Mouse (Mus musculus) kidney, postnatal 0 days (tissue): ENCODE measurements around the gene Gm15517. TPM values are rescaled to one million over a fixed set of nuclear protein-coding genes. Genes with fewer than 3 reads are reported as not detected.
"Not testable (repeated sequence)": the region's sequence is repeated elsewhere in the genome, so short reads cannot be mapped to it uniquely, and the experiment has no call there.

Experiments
- ATAC-seq: fragments of 200-750 bp; cut with Nextera tagmentation; replicated peaks from 2 replicates; pipeline ENCODE4 v1.8.0; 2017; ENCODE audit warnings: low read depth, moderate number of reproducible peaks, moderate TSS enrichment, moderate library complexity; ENCODE audit not compliant: low FRiP score
- DNase-seq: peaks from one replicate; pipeline ENCODE4 v3.0.0-alpha.2; 2016; ENCODE audit warnings: low spot score
- H3K27ac ChIP-seq: fragments of 300-500 bp; sonication (generic); 2 replicates; pipeline ENCODE4 v1.5.1; 2014; ENCODE audit warnings: mild to moderate bottlenecking
- H3K27me3 ChIP-seq: fragments of 300-500 bp; sonication (generic); 2 replicates; pipeline ENCODE4 v1.6.1; 2014; ENCODE audit warnings: low read length, mixed read lengths; ENCODE audit not compliant: insufficient read depth
- H3K36me3 ChIP-seq: fragments of 300-500 bp; sonication (generic); 2 replicates; pipeline ENCODE4 v1.6.1; 2014; ENCODE audit warnings: low read length, mixed read lengths; ENCODE audit not compliant: insufficient read depth
- H3K4me1 ChIP-seq: fragments of 300-500 bp; sonication (generic); replicated peaks from 2 replicates; pipeline ENCODE4 v1.6.1; 2014; ENCODE audit warnings: antibody characterized with exemption, low read length, mixed read lengths; ENCODE audit not compliant: insufficient read depth
- H3K4me2 ChIP-seq: fragments of 300-500 bp; sonication (generic); 2 replicates; pipeline ENCODE4 v1.6.1; 2014; ENCODE audit warnings: mild to moderate bottlenecking, low read length, moderate library complexity, mixed read lengths
- H3K4me3 ChIP-seq: fragments of 300-500 bp; sonication (generic); replicated peaks from 2 replicates; pipeline ENCODE4 v1.5.1; 2014; ENCODE audit warnings: low read depth, low read length
- H3K9ac ChIP-seq: fragments of 300-500 bp; sonication (generic); 2 replicates; pipeline ENCODE4 v1.6.1; 2014; ENCODE audit warnings: low read depth, low read length
- H3K9me3 ChIP-seq: fragments of 300-500 bp; sonication (generic); replicated peaks from 2 replicates; pipeline ENCODE4 v1.6.1; 2016; ENCODE audit warnings: low read length, inconsistent platforms, mixed read lengths
- CTCF ChIP-seq: IDR thresholded peaks from 2 replicates; pipeline ENCODE4 v1.5.1; 2016; ENCODE audit warnings: antibody characterized with exemption, low read depth, mild to moderate bottlenecking, moderate library complexity
- WGBS: fragments of 180-500 bp; shearing (Covaris S2); extraction: QIAGEN DNeasy Blood & Tissue Kit; methylation state at CpG from one replicate; pipeline ENCODE4 v1.1.7; 2014; 5-methylcytosine and 5-hydroxymethylcytosine counted together
- polyA plus RNA-seq: library from polyadenylated mRNA; unstranded; fragments of >200 nt; fragmentation: Nextera tagmentation; extraction: Ambion mirVana; gene quantifications from 2 replicates; pipeline ENCODE4 v1.2.1, GENCODE M21; 2015

Gm15517 gene
- polyA plus RNA-seq = not detected in 2 replicates

DNA sequence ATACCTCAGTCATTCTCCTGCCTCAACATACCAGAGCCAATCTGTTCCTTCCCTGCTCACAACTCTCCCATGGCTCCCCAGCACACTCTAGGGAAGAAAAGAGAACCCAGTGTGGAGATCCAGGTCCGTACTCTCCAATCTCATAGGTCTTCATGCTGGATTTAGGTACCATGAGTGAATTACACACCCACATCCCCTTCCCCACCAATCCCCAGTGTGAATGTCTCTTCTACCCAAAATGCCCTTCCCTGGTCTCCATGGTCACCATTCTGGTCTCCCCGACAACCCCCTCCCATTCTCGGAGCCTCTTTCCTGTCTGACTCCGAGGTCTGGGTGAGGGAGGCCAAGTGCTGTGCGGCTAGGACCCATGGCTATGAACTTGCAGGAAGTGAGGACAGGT, at the start of gene Gm15517:
Gm15517 (plus strand) TSS at position 301 of the 400 bp plus-strand sequence.
- Histone ChIP-seq H3K4me1 (no peaks in the 10 kb centered on the region), H3K27me3 (no peaks in the 10 kb centered on the region; the same call in 1 of the 2 replicates), H3K36me3 (no peaks in the 10 kb centered on the region), H3K9ac (no peak within 1 kb of the TSS), H3K27ac (no peak within 1 kb of the TSS), H3K4me3 (no peak within 1 kb of the TSS), H3K9me3 (no peaks in the 10 kb centered on the region), H3K4me2 (no peak within 1 kb of the TSS)
- TF ChIP-seq CTCF = no peak
- no peak for ATAC-seq
- 50% methylated on average over 5 of the region's 5 CpGs for WGBS
- no peak for DNase-seq

DNA sequence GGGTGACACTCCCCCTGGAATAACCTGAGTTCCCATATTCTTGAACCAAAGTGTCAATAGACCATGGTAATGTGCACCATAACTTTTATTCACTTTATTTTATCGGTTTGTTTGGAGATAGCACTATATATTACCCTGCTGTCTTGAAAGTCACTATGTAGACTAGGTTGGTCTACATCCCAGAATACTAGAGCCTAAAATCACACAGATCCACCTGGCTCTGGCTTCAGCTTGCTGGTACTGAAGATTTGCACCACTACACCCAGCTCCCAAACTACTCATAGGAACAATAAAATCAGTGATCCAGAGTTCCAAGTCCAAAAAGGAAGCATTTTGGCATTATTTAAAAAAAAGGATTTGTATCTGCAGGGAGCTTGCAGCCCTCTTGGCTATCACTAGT, 45.6 kb upstream of the Gm15517 start, which contains the start of gene Klk1b5:
Klk1b5 (plus strand) TSS at position 301 of the 400 bp plus-strand sequence.
- WGBS = 83% methylated on average over 1 of the region's 1 CpGs
- TF ChIP-seq CTCF = no peak
- H3K9me3 ChIP-seq = no peaks in the 10 kb centered on the region
- no peak within 1 kb of the TSS for H3K4me3 ChIP-seq
- no peaks in the 10 kb centered on the region for H3K27me3 ChIP-seq
- no peak within 1 kb of the TSS for H3K27ac ChIP-seq
- no peak for DNase-seq
- no peak within 1 kb of the TSS for H3K4me2 ChIP-seq
- H3K4me1 ChIP-seq = no peaks in the 10 kb centered on the region
- no peak for ATAC-seq
- H3K36me3 ChIP-seq = no peaks in the 10 kb centered on the region
- H3K9ac ChIP-seq = no peak within 1 kb of the TSS

DNA sequence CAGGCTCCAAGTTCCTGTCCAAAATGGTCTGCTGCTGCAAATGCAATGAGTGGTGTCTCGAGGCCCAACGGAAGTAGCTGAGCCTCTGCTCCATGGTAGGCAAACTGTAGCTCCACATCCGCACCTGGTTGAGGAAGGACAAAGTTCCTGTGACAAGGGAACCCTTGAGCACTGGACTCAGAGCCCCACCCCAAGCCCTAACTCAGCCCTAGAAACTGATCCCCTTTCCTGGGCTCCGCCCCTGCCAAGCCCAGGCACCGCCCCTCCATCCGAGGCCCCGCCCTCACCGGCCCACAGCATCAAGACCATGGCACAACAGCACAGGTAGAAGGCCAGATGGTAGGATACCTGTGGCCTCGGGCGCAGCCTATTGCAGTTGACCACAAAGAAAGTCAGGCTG, 39.6 kb upstream of the Gm15517 start:
- not testable (repeated sequence) for DNase-seq, H3K27ac ChIP-seq, ATAC-seq, H3K4me3 ChIP-seq, H3K9ac ChIP-seq, H3K4me1 ChIP-seq, H3K36me3 ChIP-seq, H3K4me2 ChIP-seq, H3K27me3 ChIP-seq, H3K9me3 ChIP-seq
- 75% methylated on average over 8 of the region's 10 CpGs for WGBS

DNA sequence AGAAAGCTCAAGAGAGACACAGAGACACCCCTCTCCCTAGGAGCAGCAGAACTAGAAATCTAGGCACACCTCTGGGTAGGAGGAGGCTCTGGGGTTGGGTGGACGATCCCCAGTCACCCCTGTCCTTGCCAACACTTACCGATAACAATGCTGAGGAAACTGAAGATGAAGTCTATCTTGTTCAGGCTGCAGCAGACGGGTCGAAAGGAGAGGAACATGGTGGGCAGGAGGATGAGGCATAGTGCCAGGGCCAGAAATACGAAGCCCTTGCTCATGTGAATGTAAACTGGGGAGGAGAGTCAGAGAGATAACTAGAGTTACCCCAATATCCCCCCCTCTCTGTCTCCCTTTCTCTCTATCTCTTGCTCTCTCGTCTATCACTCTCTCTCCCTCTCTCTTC, 38.9 kb upstream of the Gm15517 start:
- not testable (repeated sequence) for H3K9ac ChIP-seq, H3K9me3 ChIP-seq, DNase-seq, H3K4me2 ChIP-seq, ATAC-seq, H3K27me3 ChIP-seq, H3K4me3 ChIP-seq, H3K36me3 ChIP-seq, H3K27ac ChIP-seq, H3K4me1 ChIP-seq
- WGBS = 82% methylated on average over 6 of the region's 6 CpGs

DNA sequence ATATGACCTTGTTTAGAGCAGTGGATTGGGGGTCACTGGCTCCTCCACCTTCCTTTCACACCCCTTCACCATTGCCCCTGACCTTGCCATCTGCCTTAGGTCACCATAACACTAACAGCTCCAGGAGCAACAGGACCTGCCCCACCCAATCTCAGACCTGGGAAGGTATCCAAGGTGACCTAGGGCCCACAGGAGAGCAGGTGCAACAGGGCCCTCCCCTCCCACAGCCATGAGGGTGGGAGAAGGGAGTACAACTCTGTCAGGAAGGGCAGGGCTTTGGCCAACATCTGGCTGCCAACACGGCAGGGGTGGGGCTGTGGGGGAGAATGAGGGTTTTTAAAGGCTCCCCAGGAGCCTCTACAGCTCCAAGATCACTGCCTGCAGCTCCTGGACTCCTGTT, 36.2 kb upstream of the Gm15517 start, which contains the start of gene Klk1:
Klk1 (plus strand) TSS at position 285 of the 400 bp plus-strand sequence.
- H3K27me3 ChIP-seq = no peaks in the 10 kb centered on the region
- no peak for DNase-seq
- H3K9ac ChIP-seq = no peak within 1 kb of the TSS
- H3K9me3 ChIP-seq = no peaks in the 10 kb centered on the region
- H3K4me2 ChIP-seq = no peak within 1 kb of the TSS
- ATAC-seq = no peak
- no peaks in the 10 kb centered on the region for H3K4me1 ChIP-seq
- no peak within 1 kb of the TSS for H3K4me3 ChIP-seq
- TF ChIP-seq CTCF = no peak
- no peak within 1 kb of the TSS for H3K27ac ChIP-seq
- WGBS = 13% methylated on average over 1 of the region's 1 CpGs
- no peaks in the 10 kb centered on the region for H3K36me3 ChIP-seq

DNA sequence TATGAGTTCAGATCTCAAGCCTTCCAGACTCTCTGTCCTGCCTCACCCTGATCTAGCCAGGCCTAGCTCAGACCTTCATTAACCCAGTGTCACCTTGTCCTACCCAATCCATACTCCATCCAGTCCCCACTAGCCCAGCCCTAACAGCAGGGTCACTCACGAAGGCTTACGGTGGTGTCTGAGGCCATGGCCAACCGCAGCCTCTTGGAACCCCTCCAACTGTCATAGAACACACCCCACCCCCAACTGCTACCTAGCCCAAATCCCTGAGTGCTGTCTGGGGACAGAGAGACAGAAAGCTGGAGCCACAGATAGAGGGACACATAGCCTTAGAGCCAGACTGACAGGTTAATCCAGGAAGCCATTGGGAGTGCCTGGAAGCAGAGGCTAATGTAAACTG, 25.3 kb upstream of the Gm15517 start, which contains the start of gene Gm36864:
Gm36864 (plus strand) TSS at position 269 of the 400 bp plus-strand sequence.
- Histone ChIP-seq H3K4me1 (no peaks in the 10 kb centered on the region), H3K36me3 (no peaks in the 10 kb centered on the region), H3K9ac (no peak within 1 kb of the TSS), H3K27ac (no peak within 1 kb of the TSS), H3K9me3 (no peaks in the 10 kb centered on the region), H3K27me3 (no peaks in the 10 kb centered on the region), H3K4me2 (no peak within 1 kb of the TSS), H3K4me3 (no peak within 1 kb of the TSS)
- DNase-seq (no peak), ATAC-seq (no peak)
- TF ChIP-seq CTCF = no peak
- WGBS = 67% methylated on average over 3 of the region's 3 CpGs

DNA sequence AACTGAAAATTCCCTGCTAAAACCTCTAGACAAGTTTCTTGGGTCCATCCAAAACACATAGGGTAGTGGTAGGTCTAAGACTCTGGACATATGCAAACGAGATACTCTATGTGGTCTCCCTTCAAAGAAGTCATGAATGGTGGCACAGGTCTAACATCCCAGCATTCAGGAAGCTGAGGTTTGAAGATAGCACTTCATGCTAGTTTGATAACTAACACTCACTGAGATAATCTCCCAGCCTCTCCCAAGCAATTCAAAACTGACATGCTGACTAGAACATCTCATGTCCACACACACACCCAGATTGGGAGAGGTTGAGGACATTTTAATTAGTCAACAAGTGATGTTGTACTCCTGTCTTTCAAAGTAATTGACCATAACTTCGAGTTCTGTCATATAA, 21.3 kb upstream of the Gm15517 start:
- no peak for DNase-seq
- no peak overlapping the region for H3K27ac ChIP-seq
- no peaks in the 10 kb centered on the region for H3K36me3 ChIP-seq
- no peak overlapping the region for H3K4me2 ChIP-seq
- no peak overlapping the region for H3K9ac ChIP-seq
- TF ChIP-seq CTCF = no peak
- no peaks in the 10 kb centered on the region for H3K4me1 ChIP-seq
- no peak for ATAC-seq
- no peak overlapping the region for H3K4me3 ChIP-seq
- H3K27me3 ChIP-seq = no peaks in the 10 kb centered on the region
- no peaks in the 10 kb centered on the region for H3K9me3 ChIP-seq
- WGBS = 63% methylated on average over 2 of the region's 2 CpGs
